Mouse (Mus musculus) liver, embryonic 14.5 days (tissue): ENCODE data around the gene Rabif. TPM values are rescaled to one million over a fixed set of nuclear protein-coding genes. Genes with fewer than 3 reads are reported as not detected.

Experiments
- ATAC-seq: fragments of 200-750 bp; cut with Nextera tagmentation; 2 replicates; pipeline ENCODE4 v1.8.0; 2017; ENCODE audit warnings: moderate number of reproducible peaks, mild to moderate bottlenecking, moderate library complexity; ENCODE audit not compliant: insufficient read depth
- DNase-seq, 3 experiments: peaks; one replicate each; pipeline ENCODE4 v3.0.0-alpha.2; 2012 to 2013; ENCODE audit warnings: low read depth in 3 of 3, low spot score in 3 of 3
- H3K27ac ChIP-seq: fragments of 300-500 bp; sonication (generic); 2 replicates; pipeline ENCODE4 v1.5.1; 2014; ENCODE audit warnings: moderate library complexity, mild to moderate bottlenecking, control low read depth, inconsistent platforms
- H3K27me3 ChIP-seq: fragments of 300-500 bp; sonication (generic); 2 replicates; pipeline ENCODE4 v1.6.1; 2014; ENCODE audit warnings: mild to moderate bottlenecking, low read length, moderate library complexity; ENCODE audit not compliant: control insufficient read depth, insufficient read depth
- H3K36me3 ChIP-seq: fragments of 300-500 bp; sonication (generic); replicated peaks from 2 replicates; pipeline ENCODE4 v1.6.1; 2014; ENCODE audit warnings: low read depth; ENCODE audit not compliant: control insufficient read depth, insufficient read depth
- H3K4me1 ChIP-seq, 2 experiments: fragments of 200-500 bp in 1 of 2; fragments of 300-500 bp in 1 of 2; sonication (generic) in 1 of 2; replicated peaks; 2 replicates each; pipeline ENCODE4 v1.6.1; 2012 to 2014; ENCODE audit warnings: antibody characterized with exemption in 1 of 2, inconsistent platforms in 1 of 2, low read length in 1 of 2; ENCODE audit not compliant: control insufficient read depth in 2 of 2, insufficient read depth in 2 of 2
- H3K4me2 ChIP-seq: fragments of 300-500 bp; sonication (generic); 2 replicates; pipeline ENCODE4 v1.6.1; 2014; ENCODE audit warnings: low read depth, mild to moderate bottlenecking, control low read depth, moderate library complexity
- H3K4me3 ChIP-seq, 2 experiments: fragments of 200-500 bp in 1 of 2; fragments of 300-500 bp in 1 of 2; sonication (generic) in 1 of 2; 2 replicates each; pipeline ENCODE4 v1.5.1; 2012 to 2014; ENCODE audit warnings: low read depth in 2 of 2, low read length in 2 of 2, mild to moderate bottlenecking in 2 of 2, control low read depth in 1 of 2, inconsistent platforms in 1 of 2, moderate library complexity in 1 of 2; ENCODE audit not compliant: insufficient read depth in 1 of 2
- H3K9ac ChIP-seq: fragments of 300-500 bp; sonication (generic); replicated peaks from 2 replicates; pipeline ENCODE4 v1.6.1; 2014; ENCODE audit warnings: mild to moderate bottlenecking, control low read depth, moderate library complexity
- H3K9me3 ChIP-seq: fragments of 300-500 bp; sonication (generic); 2 replicates; pipeline ENCODE4 v1.6.1; 2016; ENCODE audit warnings: low read length, mixed read lengths; ENCODE audit not compliant: control insufficient read depth
- CTCF ChIP-seq: IDR thresholded peaks from 2 replicates; pipeline ENCODE4 v1.5.1; 2016; ENCODE audit warnings: antibody characterized with exemption, low read depth, control low read depth
- EP300 ChIP-seq: IDR thresholded peaks from 2 replicates; pipeline ENCODE4 v1.6.1; 2016; ENCODE audit warnings: antibody characterized with exemption, low read depth
- WGBS: fragments of 180-500 bp; shearing (Covaris S2); extraction: QIAGEN DNeasy Blood & Tissue Kit; methylation state at CpG from one replicate; pipeline ENCODE4 v1.1.7; 2014; ENCODE audit not compliant: insufficient replicate concordance; 5-methylcytosine and 5-hydroxymethylcytosine counted together
- polyA plus RNA-seq, 2 experiments: library from polyadenylated mRNA; depleted of rRNA in 1 of 2; stranded (reverse) in 1 of 2; unstranded in 1 of 2; fragments of >200 nt; fragmentation: Nextera tagmentation in 1 of 2; extraction: Ambion mirVana in 1 of 2; gene quantifications; 2 replicates each; pipeline versions ENCODE4 v1.2.1 to v1.2.3; 2012 to 2014

Gene Rabif
- polyA plus RNA-seq, 2 experiments, result 9.7 to 16.8 TPM

DNA sequence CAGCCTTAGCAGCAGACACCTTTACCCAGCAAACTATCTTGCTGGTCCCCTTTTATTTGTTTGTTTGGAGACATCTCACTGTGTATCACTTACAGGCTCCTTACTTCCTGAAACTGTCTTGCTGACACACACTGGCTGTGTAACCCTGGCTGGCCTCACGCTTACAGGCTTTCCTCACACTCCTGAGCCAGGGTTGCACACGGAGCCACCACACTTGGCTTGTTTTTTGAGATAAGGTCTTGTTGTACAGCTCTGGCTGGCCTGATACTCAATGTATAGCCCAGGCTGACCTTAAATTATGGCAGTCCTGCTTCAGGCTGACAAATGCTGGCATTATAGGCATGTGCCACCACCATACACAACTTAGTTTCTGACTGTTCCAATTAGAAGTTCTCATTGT, 9.8 kb upstream of the Rabif start:
- Histone ChIP-seq H3K4me3 (no peak overlapping the region), H3K4me2 (no peak overlapping the region), H3K9ac (no peak overlapping the region), H3K27ac (no peak overlapping the region), H3K9me3 (no peaks in the 10 kb centered on the region), H3K27me3 (no peaks in the 10 kb centered on the region), H3K36me3 (peaks cover 71% of the 10 kb centered on the region), H3K4me1 (peaks cover 0 to 7% of the 10 kb centered on the region in 2 experiments; a peak in 2 of 4 replicates)
- TF ChIP-seq EP300 (peak; percentile 59; the same call in 1 of the 2 replicates), CTCF (no peak)
- DNase-seq (peak in 1 of 3 experiments; percentile 24), ATAC-seq (peak; percentile 84)
- 16% methylated on average over 2 of the region's 2 CpGs for WGBS

DNA sequence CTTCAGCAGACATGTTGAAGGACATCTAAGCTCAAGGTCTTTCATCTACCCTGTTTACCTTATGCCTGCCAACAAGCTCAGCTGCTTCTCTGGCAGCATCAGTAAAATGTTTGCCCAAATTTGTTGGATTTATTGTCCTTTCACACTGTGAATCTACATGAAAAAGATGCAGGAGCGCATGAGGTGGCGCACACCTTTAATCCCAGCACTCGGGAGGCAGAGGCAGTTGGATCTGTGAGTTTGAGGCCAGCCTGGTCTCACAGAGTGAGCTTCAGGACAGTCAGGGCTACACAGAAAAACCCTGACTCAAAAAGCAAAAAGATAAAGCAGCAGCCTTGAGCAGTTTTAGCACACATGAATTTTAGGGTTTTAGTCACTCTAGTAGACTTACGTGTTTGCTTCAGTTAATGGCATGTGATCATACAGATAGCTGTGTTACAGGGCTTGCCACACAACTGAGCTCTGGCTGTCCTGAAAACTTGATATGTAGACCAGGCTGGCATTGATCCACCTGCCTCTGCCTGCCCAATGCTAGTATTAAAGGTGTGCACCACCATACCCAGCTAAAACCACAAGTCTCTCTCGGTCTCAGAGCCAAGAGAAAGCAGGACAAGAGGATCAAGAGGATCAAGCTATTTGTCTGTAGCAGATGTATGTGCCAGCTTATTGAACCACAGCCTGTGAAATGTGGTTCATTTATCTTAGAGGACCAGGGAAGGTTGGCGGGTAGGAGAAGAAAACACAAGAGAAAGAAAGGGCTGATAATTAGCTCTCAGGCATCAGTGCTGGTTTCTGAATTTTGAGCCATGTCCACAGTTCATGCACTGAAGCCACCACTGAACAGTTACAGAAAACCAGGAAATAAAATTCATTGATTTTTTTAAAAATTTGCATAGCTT, 3.3 kb upstream of the Rabif start:
- peak in 2 of 3 experiments; percentile 47 to 51 for DNase-seq
- H3K4me2 ChIP-seq, result no peak overlapping the region

DNA sequence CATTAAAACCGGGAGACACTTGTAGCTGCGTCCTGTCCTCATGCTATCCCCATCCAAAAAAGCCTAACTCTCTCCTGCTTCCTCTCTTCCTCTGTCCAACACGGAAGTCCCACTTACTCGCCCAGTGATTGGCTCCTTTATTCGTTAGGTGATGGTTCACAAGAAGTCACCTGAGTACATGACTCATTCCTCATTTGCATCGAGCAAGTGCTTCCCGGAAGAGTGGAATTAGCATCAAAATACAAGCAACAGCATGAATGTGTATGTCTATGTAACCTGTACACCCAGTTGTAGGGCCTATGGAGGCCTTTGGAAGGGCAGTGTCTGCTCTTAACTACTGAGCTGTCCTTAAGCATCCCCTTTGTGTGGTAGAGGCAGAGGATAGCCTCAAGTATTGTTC, 2.2 kb upstream of the Rabif start:
- no peak for TF ChIP-seq EP300
- TF ChIP-seq CTCF, result no peak
- peaks cover 35% of the 10 kb centered on the region for H3K36me3 ChIP-seq

More for the DNA sequence above, 3.3 kb upstream of the Rabif start:
- peaks cover 45% of the 10 kb centered on the region for H3K36me3 ChIP-seq
- peaks cover 6 to 20% of the 10 kb centered on the region in 2 experiments; a peak in 2 of 4 replicates for H3K4me1 ChIP-seq
- no peak for ATAC-seq
- peak overlapping the region; percentile 37 for H3K27ac ChIP-seq
- no peak overlapping the region for H3K9ac ChIP-seq
- no peak overlapping the region for H3K4me3 ChIP-seq
- TF ChIP-seq EP300 (peak; percentile 40), CTCF (no peak)
- no peaks in the 10 kb centered on the region for H3K27me3 ChIP-seq
- 53% methylated on average over 6 of the region's 6 CpGs for WGBS
- H3K9me3 ChIP-seq, result no peaks in the 10 kb centered on the region

DNA sequence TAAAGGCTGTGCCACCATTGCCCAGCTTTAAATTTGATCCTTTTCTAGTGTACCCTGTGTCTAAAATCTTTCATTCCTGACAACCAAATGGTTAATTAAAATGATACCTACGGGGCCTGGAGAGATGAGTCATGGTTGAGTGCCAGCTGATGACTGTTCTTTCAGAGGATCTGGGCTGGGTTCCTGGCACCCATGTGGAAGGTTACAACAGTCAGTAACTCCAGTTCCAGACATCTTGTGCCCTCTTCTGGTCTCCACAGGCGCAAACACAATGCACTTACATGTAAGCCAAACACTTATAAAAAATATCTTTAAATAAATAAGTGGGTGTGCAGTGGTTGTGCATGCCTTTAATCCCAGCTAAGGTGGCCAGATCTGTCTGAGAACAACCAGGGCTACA, 952 bp upstream of the Rabif start:
- DNase-seq, result no peak
- Histone ChIP-seq H3K4me3 (peak overlapping the region in 1 of 2 experiments; percentile 82; a peak in 2 of 4 replicates), H3K27ac (peak overlapping the region; percentile 89), H3K4me2 (peak overlapping the region; percentile 98), H3K9ac (peak overlapping the region; percentile 82), H3K36me3 (peaks cover 23% of the 10 kb centered on the region), H3K27me3 (no peaks in the 10 kb centered on the region), H3K4me1 (peaks cover 6 to 20% of the 10 kb centered on the region in 2 experiments; a peak in 2 of 4 replicates), H3K9me3 (no peaks in the 10 kb centered on the region)
- WGBS, result 91% methylated on average over 2 of the region's 2 CpGs
- peak; percentile 22; the same call in 1 of the 2 replicates for TF ChIP-seq CTCF
- no peak for TF ChIP-seq EP300
- ATAC-seq, result no peak

More for the DNA sequence above, 2.2 kb upstream of the Rabif start:
- Histone ChIP-seq H3K27me3 (no peaks in the 10 kb centered on the region), H3K4me3 (no peak overlapping the region), H3K27ac (no peak overlapping the region), H3K9me3 (no peaks in the 10 kb centered on the region), H3K4me1 (peaks cover 6 to 20% of the 10 kb centered on the region in 2 experiments; a peak in 2 of 4 replicates), H3K4me2 (no peak overlapping the region), H3K9ac (no peak overlapping the region)
- ATAC-seq, result no peak
- WGBS, result 83% methylated on average over 7 of the region's 7 CpGs
- DNase-seq, result no peak

DNA sequence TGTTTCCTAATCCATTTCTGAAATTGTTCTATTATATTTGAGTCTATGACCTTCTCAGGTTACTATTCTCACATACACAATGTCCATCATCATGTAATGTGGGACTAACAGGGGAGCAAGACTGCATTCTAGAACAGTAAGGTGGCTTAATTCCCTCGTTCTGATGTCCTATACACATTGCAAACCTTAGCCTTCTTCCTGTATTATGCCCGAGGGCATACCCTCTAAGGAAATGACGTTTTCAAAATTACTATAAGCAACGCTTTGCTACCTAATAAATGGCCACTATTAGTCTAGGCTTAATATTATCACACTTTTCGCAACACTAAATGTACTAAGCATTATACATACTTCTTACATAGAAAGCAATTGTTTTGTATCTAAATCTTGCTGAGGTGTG, 492 bp upstream of the Rabif start:
- DNase-seq (no peak), ATAC-seq (no peak)
- peak overlapping the region; percentile 98 for H3K4me2 ChIP-seq
- no peaks in the 10 kb centered on the region for H3K27me3 ChIP-seq
- TF ChIP-seq EP300 (no peak), CTCF (no peak)
- H3K36me3 ChIP-seq, result peaks cover 18% of the 10 kb centered on the region
- peak overlapping the region; percentile 82 for H3K9ac ChIP-seq
- WGBS, result 8% methylated on average over 5 of the region's 5 CpGs
- H3K9me3 ChIP-seq, result no peaks in the 10 kb centered on the region
- peaks cover 6 to 20% of the 10 kb centered on the region in 2 experiments; a peak in 2 of 4 replicates for H3K4me1 ChIP-seq
- H3K4me3 ChIP-seq, result peak overlapping the region; percentile 57 to 82
- H3K27ac ChIP-seq, result peak overlapping the region; percentile 89
